Mouse (Mus musculus) embryo, embryonic 9.5 days (tissue): ENCODE measurements at regions not wholly inside any gene's neighbourhood (a gene's known extent, or its start where the extent isn't known, plus 50 kb on each side); places are given as distances from the start of the nearest gene placed in this dataset.

Experiments
- DNase-seq: peaks from one replicate; pipeline ENCODE4 v3.0.0-alpha.2; 2017; ENCODE audit errors: extremely low spot score

DNA sequence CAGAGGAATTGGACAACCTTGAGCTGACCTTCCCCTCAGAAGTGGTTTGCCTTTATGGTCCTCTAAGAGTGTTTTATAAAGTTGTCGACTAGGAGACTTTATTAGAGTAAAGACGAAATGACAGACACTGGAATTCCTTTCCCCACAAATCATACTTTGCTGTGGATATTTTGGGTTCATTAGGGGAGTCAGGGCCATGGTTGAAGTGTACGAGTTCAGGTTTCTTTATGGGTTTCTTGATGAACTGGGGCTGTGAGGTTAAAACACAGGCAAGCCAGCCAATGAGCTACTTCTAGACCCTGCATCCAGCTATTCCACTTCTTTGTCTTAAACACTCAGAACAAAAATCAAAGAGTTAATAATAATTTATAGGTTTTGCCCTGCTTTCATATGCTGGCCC is 153.0 kb downstream of the Pax1 start:
- no peak for DNase-seq

DNA sequence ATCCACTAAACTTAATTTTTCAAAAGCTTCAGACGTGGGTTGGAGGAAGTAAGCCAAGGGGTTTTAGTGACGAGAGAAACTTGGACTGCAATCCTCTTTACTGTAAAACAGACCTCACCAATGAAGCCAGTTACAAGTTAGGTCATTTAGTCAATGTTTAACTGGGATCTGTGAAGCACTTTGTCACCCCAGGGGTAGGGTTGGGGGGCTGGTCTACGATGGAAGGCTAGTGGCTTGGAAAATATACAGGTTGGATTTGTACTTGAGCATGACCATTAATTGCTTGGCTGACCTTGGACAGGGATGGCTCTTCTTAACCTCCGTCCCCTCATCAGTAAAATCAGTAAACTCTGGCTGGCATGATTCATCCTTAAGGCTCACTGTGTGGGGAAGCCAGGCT is 142.2 kb downstream of the Pax1 start:
- no peak for DNase-seq

DNA sequence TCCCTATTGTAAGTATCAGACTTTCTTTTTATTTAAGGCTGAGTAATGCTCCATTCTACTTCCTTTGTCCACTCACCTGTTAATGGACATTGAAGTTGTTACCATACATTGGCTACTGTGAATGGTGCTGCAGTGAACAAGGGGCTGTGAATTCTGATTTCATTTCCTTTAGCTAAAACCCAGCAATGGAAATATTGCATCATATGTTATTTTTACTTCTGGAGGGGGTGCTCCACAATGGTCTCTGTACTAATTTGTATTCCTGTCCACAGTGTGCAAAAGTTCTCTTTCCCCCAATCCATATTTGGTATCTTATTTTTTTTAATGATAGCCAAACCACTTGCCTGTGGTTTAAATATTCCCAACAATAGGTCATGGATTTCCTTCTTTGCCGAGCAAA is 137.0 kb downstream of the Pax1 start:
- no peak for DNase-seq

DNA sequence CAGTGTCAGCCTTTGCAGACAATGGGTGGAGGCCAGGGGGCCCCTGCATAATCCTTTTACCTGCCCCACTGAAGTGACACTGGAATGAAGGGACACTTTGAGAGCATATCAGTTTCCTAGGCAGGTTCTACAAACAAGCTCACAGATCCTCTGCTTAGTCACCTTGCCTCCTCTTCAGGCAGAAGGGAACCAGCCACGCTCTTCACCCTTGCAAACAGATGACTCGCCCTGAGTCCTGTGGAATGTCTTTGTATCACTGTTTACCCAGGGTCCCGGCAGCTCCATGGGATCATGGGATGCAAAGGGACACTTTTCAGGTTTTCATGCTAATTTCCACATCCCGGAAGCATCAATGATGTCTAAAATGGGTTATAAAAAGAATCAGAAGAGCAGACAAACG is 94.2 kb downstream of the Pax1 start:
- DNase-seq: no peak

DNA sequence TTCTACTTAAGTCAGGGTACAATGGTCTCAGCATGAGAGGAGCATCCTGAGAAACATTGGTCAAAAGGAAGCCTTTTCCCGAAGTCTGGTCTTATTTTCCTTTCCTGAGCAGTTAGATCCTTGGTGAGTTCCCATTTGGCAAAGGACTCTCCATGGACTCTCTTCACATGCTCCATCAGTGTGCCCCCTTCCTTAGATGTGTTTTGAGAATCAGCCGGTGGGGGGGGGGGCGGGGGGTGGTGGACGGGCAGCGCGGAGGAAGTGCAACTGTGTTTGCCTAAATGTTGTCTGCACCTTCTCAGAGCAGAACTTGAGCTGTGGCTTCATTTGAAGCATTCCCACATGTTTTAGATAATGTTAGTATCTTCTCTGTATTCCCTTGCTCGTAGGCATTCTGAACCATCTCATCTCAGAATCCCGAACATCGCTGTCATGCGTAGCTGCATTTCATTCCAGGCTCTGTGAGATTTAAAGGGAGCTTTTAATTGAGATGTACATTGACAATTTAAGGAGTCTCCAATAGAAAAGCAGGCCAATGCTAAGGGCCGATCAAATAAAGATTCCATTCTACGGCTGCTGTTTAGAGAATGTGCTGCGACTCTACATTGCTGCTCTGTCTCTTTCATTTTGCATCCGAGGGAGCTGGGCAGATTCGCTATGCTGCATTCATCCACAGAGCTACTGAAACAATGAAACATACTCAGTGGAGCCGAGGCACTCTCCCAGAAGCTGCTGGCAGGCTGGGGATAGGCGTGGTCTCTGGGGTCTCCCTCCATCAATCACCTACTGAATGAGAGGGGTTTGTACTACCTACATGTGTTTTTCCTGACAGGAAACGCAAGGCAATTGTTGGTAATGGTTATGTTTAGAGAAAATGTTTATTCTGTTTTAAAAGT is 92.9 kb downstream of the Pax1 start:
- DNase-seq: peak; percentile 34
